Mouse (Mus musculus): ENCODE results near the gene Bud13.
"Not testable (repeated sequence)": the region's sequence is repeated elsewhere in the genome, so short reads cannot be mapped to it uniquely, and the experiment has no call there.

Gene Bud13

DNA sequence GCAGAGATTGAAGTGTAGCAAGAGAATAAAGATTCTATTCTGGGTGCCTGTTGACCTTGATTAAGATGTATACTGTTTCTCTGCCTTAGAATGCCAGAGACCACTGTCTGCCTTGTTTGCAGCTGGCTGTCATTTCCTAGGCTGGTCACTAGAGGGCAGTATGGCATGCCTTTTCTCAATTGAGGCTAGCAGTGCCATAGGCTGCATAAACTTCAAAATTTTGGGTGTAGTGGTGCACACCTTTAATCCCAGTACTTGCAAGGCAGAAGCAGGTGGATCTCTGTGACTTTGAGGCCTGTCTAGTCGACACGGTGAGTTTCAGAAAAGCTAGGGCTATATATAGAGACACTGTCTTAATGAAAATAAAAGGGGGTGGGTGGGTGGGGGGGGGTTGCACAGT, 19.3 kb downstream of the Bud13 start:
- peak; percentile 46 for DNase-seq (ENCODE audit: low spot score)

DNA sequence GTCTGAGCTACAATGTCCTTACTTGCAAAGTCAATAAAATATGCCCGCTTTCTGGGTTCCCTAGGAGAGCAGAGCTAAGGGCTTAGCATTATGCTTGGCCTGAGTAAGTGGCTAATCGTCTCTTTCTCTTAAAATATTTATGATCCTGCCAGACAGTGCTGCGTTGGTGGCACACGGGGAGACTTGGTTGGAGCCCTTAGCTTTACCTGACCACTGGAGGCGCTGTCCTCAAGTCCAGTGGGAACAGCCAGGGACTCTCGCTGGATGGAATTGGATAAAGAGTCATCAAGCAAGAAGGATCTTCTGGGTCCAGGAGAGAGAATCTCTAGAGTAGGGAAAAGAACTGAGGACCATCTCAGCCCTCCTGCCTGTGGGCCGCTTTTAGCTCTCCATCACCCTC, 26.3 kb downstream of the Bud13 start:
- DNase-seq (ENCODE audit: low spot score) = no peak

DNA sequence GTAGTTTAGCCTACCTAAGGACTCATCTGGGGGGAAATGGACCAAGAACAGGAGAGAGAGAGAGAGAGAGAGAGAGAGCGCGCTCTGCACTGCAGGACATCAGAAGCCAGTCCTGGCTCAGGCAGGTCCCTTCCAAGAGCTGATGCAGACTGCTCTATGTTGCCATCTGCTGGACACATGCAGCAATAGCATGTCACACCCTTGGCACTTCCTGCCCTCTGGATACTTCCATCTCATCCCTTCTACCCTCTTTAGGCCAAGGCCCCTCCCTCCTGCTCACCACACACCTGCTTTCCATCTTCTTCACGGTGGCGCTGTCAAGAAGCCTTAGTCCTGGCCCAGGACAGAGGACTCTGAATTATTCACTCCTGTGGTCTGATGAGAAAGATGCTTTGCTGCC, 31.7 kb downstream of the Bud13 start:
- peak; percentile 57 for DNase-seq (ENCODE audit: low spot score)

DNA sequence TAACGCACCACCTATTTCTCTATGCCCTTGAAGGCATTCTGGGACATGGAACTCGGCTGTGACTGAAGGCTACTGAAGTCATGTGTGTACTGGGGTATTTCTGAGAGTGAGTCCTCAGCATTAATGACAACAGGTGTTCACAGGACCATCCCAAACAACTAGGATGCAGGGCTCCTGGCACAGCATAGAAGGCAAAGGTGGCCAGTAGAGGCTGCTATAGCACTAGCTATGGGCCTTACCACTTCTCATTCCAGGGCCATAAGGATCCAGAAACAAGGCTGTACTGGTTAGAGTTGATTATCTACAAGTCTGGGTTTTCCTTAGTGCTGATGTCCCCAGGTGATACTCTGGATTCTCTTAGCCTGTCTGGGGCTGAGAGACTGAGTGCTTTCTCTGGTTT, 32.1 kb downstream of the Bud13 start:
- DNase-seq (ENCODE audit: low spot score) = no peak

DNA sequence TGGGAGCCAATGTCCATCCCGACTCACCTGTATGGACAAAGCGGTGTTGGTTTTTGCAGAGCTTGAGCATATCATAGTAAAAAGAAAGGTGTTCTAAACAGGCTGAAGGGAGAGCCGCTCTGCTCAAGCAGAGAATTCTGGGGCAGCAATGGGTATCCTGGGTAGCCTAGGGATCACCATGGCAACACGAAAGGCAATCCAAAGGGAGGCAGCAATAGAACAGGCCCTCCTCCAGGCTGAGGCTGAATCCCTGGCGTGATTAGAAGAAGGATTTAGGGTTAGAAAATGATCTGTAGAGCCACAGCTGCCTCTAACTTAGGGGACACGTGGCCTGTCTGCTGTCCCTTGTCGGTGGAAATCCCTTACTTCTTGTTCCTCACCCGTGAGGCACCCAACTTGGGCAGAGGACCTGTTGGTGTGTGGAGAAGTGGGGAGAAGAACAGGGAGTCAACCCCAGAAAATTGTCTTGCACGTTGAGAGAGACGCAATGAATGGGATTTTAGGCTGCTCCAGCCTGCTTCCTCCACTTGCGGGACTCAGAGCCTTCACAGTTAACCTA, 33.1 kb downstream of the Bud13 start:
- no peak for DNase-seq (ENCODE audit: low spot score)

DNA sequence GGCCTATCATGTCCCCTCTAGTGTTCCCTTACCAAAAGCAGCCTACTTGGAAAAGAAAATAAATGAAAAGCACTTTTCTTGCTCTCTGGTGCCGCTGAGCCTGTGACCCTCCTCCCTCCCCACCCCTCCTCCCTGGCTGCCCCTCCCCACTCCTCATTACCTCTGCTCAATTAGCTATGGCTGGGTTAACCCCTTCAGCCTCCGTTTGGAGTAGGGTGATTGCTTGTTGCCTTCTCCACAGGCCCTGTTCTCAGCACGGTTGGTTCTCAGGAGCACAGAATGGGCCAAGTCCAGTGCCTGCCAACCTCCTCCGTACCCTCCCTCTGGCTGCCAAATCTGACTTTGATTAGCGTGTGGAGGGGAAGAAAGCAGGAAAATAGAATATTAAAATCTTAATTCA, 33.6 kb downstream of the Bud13 start:
- DNase-seq (ENCODE audit: low spot score) = no peak

DNA sequence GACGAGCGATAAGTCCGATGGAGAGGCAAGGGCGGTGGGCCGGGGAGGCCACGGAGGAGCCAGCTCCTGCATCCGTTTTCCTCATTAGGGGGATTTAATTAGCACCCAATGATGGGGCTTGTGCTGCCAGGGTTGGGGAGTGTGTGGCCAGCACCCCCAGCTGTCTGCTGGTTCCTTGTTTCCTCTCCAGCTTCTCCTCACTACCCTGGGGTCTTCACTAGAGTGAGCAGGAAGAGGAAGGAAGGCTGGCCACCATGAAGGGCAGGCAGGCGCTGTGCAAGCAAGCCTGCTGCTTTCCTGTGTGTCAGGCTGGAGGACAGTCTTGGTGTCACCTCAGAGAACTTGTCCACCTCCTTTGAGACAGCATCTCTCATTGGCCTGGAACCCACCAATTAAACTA, 34.1 kb downstream of the Bud13 start:
- DNase-seq (ENCODE audit: low spot score) = no peak

DNA sequence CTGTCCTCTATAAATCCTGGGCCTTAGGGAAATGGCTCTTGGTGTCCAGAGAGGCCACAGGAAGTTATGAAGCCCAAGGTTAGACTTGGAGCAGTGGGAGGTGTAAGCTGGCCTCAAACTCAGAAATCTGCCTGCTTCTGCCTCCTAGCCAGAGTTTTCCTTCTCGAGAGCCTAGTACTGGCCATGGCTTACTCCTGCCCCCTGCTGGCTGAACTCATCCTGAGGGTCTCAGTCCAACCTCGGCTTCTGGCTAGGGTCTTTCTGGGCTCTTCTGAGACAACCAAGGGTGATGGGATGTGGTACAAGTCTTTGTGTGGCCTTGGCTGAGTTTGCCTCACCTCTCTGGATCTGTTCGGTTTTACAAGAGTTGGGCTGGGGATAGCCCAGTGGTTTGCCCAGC, 35.1 kb downstream of the Bud13 start:
- DNase-seq (ENCODE audit: low spot score) = no peak

DNA sequence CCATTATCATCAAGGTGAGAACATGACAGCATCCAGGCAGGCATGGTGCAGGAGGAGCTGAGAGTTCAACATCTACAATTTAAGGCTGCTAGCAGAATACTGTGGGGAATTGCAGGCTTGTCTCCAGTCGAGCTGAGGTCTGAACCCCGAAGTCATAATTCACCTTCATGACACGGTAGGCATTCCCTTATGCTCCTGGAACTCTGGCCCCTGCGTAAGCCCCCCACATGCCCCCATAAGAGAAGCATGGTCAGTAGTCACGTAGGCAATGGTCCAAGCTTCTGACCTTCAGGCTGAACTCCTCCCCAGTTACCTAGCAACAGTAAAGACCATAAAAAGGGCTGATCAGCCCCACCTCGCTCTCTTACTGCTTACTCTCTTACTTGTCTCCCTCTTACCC, 37.1 kb downstream of the Bud13 start, which contains the start of gene 4931429L15Rik:
Gene 4931429L15Rik, minus strand, starts transcription at position 101 of the 400 bp plus-strand sequence.
- not testable (repeated sequence) for DNase-seq (ENCODE audit: low spot score)

DNA sequence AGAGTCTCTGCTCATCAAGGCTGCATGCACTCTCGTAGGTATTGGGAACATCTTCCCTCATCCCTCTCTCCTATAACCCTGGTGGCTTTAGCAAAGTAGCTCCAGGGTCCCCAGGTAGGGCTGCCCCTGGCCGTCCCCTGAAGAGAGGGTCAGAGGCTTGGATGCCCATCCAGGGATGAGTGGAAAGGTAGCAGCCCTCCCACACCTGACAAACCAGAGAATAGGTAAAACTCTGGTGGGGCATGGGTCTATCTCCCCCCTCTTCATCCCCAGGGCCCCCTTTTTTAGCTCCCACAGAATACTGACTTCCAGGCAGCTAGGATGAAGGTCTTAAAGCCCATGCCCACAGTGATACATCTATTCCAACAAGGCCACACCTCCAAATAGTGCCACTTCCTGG, 37.7 kb downstream of the Bud13 start:
- DNase-seq (ENCODE audit: low spot score) = no peak

DNA sequence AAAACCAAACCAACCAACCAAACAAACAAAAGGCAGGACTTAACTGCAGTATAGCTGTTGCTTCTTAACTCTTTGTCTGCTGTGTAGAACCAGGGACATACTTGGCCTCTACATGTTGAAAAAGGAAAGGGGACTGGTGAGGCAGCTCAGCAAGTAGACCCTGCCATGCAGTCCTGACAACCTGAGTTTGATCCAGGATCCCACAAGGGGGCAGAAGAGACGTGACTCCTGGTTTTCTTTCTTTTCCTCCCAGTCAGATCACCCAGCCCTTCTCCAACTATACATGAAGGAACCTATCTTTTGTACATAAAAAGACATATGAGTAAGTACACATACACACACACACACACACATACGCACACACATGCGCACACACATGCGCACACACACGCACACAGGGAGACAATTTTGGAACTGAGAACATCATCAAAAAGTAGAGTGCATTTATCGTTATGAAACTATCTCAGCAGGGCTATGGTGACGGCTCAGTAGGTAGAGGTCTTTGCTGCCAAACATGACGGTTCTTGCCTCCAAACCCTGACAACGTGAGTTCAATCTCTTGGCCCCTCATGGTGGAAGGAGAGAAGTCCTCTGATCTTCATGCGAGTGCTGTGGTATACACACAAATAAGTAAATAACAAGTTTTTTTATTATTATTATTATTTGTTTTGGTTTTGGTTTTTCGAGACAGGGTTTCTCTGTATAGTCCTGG, 44.0 kb downstream of the Bud13 start:
- no peak for DNase-seq (ENCODE audit: low spot score)

DNA sequence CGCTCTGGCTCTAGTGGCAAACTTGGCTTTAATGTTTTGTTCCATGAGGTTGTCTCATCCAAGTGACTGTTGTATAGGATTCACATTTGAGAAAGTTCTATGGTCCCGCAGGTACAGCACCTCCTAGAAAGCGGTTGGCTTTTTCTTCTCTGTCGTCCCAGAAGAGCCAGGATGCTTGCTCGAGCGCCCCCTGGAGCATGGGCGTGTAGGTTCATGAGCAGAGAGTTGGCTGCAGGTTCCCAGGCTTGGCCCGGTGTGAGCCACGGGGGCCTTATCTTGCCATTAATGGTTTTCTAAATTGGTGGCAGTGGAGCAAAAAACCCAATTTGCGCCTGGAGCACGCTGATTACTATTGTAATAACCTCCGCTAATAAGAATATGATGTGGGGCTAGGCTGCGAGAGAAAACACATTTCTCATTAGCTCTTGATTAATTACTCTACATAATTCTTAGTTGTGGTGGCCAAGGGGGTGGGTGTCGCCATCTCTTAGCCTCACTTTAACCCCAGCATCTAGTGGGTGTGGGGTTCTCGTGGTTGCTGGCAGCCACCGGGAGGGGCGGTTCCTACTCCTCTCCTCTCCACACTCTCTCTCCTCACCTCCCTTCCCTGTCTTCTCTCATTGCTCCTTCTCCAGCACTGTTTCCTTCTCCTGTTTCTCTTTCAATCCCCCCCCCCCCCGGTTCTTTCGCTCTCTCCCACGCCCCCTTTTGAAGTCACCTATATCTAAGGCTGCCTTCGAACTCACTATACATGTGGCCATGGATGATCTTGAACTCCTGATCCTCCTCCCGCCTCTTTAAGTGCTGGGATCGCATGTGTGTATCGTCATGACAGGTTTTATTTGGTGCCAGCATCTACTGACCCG, 45.1 kb downstream of the Bud13 start:
- no peak for DNase-seq (ENCODE audit: low spot score)

DNA sequence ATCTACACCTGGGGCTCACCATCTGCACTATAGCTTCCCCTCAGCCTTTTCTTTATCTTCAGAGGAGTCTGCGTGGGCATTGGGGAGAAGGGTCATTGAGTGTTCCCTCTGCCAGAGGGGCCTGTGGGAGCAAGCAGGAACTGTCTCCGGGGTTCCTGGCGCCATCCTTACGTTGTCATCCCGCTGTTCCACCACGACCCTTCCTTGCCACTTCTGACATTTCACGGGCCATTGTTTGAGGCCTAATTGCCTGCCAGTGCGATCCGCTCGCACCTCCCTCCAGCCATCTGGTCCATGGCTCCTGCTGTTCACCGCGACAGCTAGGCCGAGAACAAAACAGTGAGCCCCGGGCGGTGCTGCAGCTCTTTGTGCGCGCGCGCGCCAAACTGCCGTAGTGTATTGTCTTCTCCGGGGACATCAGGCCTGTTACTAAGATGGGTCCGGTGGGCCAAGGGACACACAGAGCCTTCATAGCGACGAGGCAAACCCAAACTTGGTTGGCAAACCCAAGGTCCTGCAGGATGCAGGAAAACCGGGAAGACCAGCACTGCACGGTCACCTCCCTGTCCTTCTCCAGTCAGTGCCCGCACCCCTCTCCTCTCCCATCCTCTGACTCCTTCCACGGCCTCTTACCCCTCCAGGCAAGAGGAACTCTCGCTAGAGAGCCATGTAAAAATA, 45.9 kb downstream of the Bud13 start:
- no peak for DNase-seq (ENCODE audit: low spot score)

DNA sequence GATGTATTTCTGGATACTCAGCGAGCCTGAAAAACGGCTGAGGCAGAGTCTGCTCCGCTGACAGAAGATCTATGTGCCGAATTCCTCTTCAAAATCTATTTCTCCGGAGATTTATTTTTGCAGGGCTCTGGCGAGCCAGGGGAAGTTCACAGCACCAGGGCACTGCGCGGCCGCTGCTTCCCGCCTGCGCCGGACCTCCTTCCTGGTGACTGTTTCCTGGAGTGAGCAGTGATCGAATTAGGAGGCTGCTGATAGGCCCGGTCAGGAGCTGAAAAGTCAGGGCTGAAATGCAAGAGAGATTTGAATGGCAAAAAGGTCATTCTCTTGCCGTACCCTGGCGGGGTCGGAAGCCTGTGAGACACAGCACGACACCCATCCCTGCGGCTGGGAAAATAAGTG, 46.4 kb downstream of the Bud13 start:
- no peak for DNase-seq (ENCODE audit: low spot score)

DNA sequence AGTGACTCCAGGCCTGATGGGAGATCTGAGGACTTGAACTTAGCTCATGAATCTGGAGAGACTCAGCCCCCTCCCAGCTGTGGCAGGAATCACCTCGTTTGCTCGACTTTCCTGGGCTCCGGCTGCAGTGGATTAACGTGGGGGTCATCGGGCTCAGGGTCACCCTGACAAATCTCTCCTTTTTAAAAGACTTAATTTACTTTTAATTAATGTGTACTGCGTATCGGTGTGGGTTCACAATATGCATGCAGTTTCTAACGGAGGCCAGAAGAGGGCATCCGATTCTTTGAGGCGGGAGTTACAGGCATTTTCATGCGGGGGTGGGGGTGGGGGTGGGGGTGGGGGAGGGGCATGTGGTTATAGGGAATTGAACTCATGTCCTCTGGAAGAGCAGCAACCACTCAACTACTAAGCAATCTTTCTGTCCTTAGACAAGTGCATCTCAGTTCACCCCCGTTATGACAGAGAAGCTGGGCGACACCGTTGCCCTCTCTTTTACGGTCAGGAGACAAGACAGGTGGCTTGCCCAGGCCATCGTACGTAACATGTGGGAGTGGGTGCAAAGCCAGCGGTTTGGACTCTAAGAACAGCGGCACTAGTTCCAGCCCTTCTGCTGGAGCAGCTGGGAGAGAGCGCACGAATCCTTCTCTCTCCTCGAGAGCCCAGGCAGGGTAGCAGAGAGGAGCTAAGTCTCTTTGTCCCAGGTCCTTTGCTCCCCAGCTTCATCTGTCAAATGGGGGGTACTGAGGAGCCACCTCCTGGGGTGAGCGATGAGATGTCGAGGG, 47.2 kb downstream of the Bud13 start:
- DNase-seq (ENCODE audit: low spot score) = no peak

DNA sequence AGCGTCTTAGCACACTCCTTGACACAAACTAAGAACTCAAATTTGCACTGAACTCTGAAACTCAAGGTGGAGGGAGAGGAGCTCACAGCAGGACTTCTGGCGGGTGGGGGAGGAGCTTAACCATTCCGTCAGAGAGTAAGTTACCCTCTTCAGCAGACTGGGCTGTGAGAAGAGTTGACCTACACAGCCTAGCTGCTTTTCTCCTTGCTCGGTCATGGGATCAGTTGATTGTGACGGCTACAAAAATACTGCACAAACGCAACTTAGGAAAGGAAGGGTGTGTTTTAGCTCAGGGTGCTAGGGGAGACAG, 47.7 kb downstream of the Bud13 start:
- DNase-seq (ENCODE audit: low spot score) = no peak

DNA sequence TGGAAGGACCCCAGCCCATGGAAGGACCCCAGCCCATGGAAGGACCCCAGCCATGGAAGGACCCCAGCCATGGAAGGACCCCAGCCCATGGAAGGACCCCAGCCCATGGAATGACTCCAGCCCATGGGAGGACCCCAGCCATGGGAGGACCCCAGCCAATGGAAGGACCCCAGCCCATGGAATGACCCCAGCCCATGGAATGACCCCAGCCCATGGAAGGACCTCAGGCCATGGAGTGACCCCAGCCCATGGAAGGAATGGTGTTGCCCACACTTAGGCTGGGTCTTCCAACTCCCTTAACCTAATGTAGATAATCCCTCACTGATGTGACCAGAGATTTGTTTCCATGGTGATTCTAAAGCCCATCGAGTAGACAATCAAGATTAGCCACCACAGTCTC, 48.5 kb downstream of the Bud13 start:
- DNase-seq (ENCODE audit: low spot score) = no peak

DNA sequence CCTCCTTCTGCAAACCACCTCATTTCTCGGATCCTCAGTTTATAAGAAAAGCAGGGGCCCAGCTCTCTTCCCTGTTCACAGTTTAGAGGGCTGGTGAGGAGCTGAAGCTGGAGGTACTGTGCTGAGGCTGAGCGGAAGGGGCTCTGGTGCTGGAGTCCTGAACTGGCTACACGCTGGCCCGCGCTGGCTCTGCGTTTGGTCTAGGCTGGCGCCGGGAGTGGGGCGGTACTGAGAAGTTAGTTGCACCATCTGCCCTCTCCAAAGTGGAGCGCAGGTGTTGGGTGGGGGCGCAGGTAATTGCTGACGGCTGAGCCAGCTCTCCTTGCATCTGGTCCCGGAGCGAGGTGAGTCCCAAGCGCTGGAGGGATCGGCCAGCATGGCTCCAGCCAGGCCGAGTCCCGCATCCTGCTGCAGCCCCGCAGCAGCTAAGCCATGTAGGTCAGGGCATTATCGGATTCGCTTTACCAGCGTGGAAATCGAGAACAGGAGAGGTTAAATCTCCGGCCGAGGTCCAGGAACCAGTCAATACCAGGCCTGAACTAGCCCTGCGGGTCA, 51.7 kb downstream of the Bud13 start:
- no peak for DNase-seq (ENCODE audit: low spot score)

DNA sequence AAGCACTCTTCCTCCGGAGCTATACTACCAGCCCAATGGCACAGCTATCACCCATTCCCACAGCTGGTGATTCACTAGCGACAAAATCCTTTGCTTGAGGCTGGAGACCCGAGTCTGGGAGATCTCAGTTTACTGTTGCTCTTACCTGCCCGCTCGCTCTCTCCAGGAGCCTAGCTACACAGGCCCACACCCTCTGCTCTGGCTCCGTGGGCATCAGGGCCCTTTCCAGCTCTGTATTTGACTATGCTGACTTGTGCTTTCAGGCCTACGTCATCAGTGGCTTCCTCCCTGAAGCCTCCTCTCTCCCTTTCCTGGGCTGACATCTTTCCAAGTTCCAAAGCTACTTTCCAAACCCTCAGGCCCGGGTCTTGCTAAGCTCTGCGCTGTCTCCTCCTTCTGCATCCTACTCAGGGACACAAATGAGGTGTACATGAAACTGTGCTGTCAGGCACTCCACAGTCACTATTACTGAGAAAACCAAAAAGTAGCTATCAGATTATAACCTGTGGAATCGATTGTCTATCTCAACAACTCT, 52.7 kb downstream of the Bud13 start:
- DNase-seq (ENCODE audit: low spot score) = no peak

DNA sequence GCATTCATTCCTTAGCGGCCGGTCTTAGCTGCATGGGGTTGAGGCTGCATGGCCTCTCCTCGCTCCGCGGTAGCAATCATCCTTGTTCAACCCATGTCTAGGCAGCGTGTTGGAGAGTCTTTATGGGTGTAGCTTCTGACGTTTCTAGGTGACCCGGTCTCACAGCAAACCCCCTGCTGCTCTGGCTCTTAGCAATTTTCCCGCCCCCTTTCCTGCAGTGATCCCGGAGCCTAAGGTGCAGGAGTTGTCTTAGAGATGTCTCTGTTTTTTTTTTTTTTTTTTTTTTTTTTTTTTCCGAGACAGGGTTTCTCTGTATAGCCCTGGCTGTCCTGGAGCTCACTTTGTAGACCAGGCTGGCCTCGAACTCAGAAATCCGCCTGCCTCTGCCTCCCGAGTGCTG, 53.5 kb downstream of the Bud13 start:
- DNase-seq (ENCODE audit: low spot score) = not testable (repeated sequence)

DNA sequence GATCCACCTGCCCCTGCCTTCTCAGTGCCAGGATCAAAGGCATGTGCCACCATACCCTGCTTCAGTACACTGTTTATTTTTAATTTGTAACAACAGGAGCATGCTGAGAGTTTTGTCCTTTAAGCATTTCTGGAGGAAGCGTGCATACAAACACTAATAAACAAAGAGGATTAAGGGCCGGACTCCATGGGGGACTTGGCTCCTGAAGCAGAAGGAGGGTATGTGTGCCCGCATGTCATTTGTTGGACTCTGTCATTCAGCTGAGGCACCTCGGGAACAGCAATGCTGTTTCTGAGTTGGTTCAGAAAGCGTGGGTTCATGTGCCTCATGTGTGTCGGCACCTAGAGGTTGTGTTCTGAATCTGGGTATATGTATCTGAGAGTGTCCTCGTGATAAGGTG, 54.5 kb downstream of the Bud13 start:
- DNase-seq (ENCODE audit: low spot score) = no peak
